8 mouse cellular contexts compared by ENCODE assay signal in the genomic region with DNA sequence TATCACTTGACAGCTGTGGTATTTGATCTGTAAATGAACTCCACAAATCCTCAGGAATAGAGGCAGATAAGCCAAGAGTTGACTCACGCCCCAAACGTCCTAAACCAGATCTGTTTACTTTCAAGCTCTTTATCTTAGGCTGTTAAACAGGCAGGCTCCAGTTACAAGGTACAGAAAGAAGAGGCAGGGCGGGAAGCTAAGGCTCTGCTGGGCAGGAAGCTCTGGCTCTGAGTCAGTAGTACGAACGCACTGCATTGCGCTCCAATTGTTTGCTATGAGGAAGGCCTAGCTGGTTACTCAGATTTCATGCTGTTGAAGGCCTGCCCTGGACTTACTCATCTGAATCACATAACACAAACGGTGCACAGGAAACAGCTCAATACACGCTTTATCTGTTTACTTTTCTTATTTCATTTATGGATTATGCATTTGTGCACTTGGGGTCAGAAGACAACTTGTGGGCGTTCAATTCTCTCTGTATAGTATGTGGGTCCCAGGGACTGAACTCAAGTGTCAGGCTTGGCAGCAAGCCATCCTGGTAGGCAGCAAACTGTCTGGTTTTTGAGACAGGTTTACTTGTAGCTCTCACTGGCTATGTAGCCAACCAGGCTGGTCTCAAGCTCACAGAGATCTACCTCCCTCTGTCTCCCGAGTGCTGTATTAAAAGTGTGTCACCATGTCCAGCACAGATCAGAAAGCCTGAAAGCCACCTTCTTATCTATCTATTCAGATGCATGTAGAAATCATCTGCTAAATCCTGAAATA. TPM values are rescaled to one million over a fixed set of nuclear protein-coding genes. Genes with fewer than 3 reads are reported as not detected.
DNase-seq lines count a peak whose midpoint lies in the region; ATAC-seq and TF ChIP-seq lines count a peak whose summit lies in the region.

No protein-coding gene starts in this region.

- H3K4me2 ChIP-seq in kidney, embryonic 16.5 days (replicated peaks; ENCODE audit: low read depth, low read length), result no peak overlapping the region
- H3K4me2 ChIP-seq in limb, embryonic 14.5 days (replicated peaks; ENCODE audit: low read depth, low read length, severe bottlenecking), result no peak overlapping the region

- H3K36me3 ChIP-seq in kidney, embryonic 16.5 days (ENCODE audit: insufficient read depth, low read length), result peaks cover 5% of the 10 kb centered on the region; the same call in 1 of the 2 replicates
- H3K36me3 ChIP-seq in limb, embryonic 14.5 days (ENCODE audit: control insufficient read depth, insufficient read depth, low read length), result peaks cover 31% of the 10 kb centered on the region
- H3K36me3 ChIP-seq in small intestine, adult 2 months (ENCODE audit: control insufficient read depth, insufficient read depth, low read length), result no peaks in the 10 kb centered on the region

- peaks cover 6% of the 10 kb centered on the region; the same call in 1 of the 2 replicates for H3K4me1 ChIP-seq in kidney, embryonic 16.5 days (ENCODE audit: insufficient read depth, low read length)
- peaks cover 10% of the 10 kb centered on the region; the same call in 1 of the 2 replicates for H3K4me1 ChIP-seq in limb, embryonic 14.5 days (ENCODE audit: control insufficient read depth, insufficient read depth, low read length)
- peaks cover 16% of the 10 kb centered on the region for H3K4me1 ChIP-seq in small intestine, adult 2 months (ENCODE audit: control insufficient read depth, insufficient read depth, insufficient read length, low read length)

- DNase-seq in kidney, adult 9 months, result no peak
- DNase-seq in limb, embryonic 14.5 days (ENCODE audit: low spot score), result peak; percentile 42
- DNase-seq in right cerebral cortex, adult 2 months (ENCODE audit: low spot score in 2 of 2), result no peak
- DNase-seq in layer of hippocampus, adult 8-10 months (ENCODE audit: low spot score in 2 of 2), result no peak
- no peak for DNase-seq in retina, embryonic 14.5 days (ENCODE audit: low spot score)

- H3K27ac ChIP-seq in kidney, embryonic 16.5 days (ENCODE audit: low read length), result peak overlapping the region; percentile 48; the same call in 1 of the 2 replicates
- H3K27ac ChIP-seq in limb, embryonic 14.5 days (replicated peaks; ENCODE audit: low read depth, low read length), result 0 out of 2 replicates have a peak overlapping the region, but pooled peaks have one; percentile 3
- peak overlapping the region; percentile 83 for H3K27ac ChIP-seq in small intestine, adult 2 months (ENCODE audit: insufficient read depth, low read depth, low read length)

- no peak for TF ChIP-seq CTCF in small intestine, adult 2 months (IDR thresholded peaks at IDR 0.05; ENCODE audit: extremely low read depth, insufficient read length, insufficient replicate concordance, low read depth, low read length)

- H3K27me3 ChIP-seq in kidney, embryonic 16.5 days (ENCODE audit: insufficient read depth, low read length), result no peaks in the 10 kb centered on the region
- no peaks in the 10 kb centered on the region for H3K27me3 ChIP-seq in limb, embryonic 14.5 days (ENCODE audit: control insufficient read depth, insufficient read depth, low read length)
- H3K27me3 ChIP-seq in small intestine, adult 2 months (ENCODE audit: control insufficient read depth, insufficient read depth, low read length), result no peaks in the 10 kb centered on the region

- H3K9ac ChIP-seq in kidney, embryonic 16.5 days (replicated peaks; ENCODE audit: low read length), result no peak overlapping the region
- H3K9ac ChIP-seq in limb, embryonic 14.5 days (ENCODE audit: low read depth, low read length, severe bottlenecking), result no peak overlapping the region

- no peak overlapping the region for H3K4me3 ChIP-seq in kidney, embryonic 16.5 days (ENCODE audit: low read length)
- H3K4me3 ChIP-seq in limb, embryonic 14.5 days (replicated peaks; ENCODE audit: low read length), result no peak overlapping the region
- H3K4me3 ChIP-seq in small intestine, adult 2 months (ENCODE audit: low read depth, low read length), result no peak overlapping the region

- 33% methylated on average over 10 of the region's 10 CpGs for WGBS in kidney, embryonic 16.5 days
- 34% methylated on average over 10 of the region's 10 CpGs for whole genome bisulfite sequencing in limb, embryonic 14.5 days
- WGBS in small intestine, adult 2 months, result 16% methylated on average over 10 of the region's 10 CpGs

- TF ChIP-seq POLR2A in limb, embryonic 14.5 days (IDR thresholded peaks at IDR 0.05; ENCODE audit: borderline replicate concordance, extremely low read depth, insufficient read depth, insufficient read length), result no peak
- TF ChIP-seq POLR2A in small intestine, adult 2 months (IDR thresholded peaks at IDR 0.05; ENCODE audit: low read depth, low read length), result no peak

- H3K9me3 ChIP-seq in kidney, embryonic 16.5 days (ENCODE audit: low read length), result no peaks in the 10 kb centered on the region
- no peaks in the 10 kb centered on the region for H3K9me3 ChIP-seq in limb, embryonic 14.5 days (ENCODE audit: control insufficient read depth, low read length)

- peak; percentile 87 for ATAC-seq in kidney, embryonic 16.5 days (ENCODE audit: low FRiP score, low TSS enrichment)
- 0 out of 2 replicates have a peak, but pooled peaks have one; percentile 19 for ATAC-seq in erythroid progenitor cell, adult 5-6 weeks (replicated peaks; ENCODE audit: low FRiP score, poor library complexity, severe bottlenecking)
- peak; percentile 31; the same call in 1 of the 2 replicates for ATAC-seq in limb, embryonic 14.5 days (ENCODE audit: low FRiP score, low read depth)

RNA-seq across cellular contexts. Expression of a gene that starts 31.5 kb away (rescaled TPM):
- polyA plus RNA-seq in kidney, embryonic 16.5 days (2015; fragmentation: Nextera tagmentation; extraction: Ambion mirVana), result 17.3 and 21.1 TPM in 2 replicates
- total RNA-seq in erythroid progenitor cell, adult 5-6 weeks (2015; ENCODE audit: low replicate concordance), result 2.1 and 6.5 TPM in 2 replicates
- total RNA-seq in erythroid progenitor cell, adult 5-6 weeks (2017; ENCODE audit: low replicate concordance), result 2.3 and 3.3 TPM in 2 replicates
- polyA plus RNA-seq in limb, embryonic 14.5 days (2012; rRNA removed), result 19.8 and 23.4 TPM in 2 replicates
- polyA plus RNA-seq in limb, embryonic 14.5 days (2014; fragmentation: Nextera tagmentation; extraction: Ambion mirVana), result 18.0 and 19.1 TPM in 2 replicates
- polyA plus RNA-seq in small intestine, adult 2 months (2012; rRNA removed), result 2.9 and 6.7 TPM in 2 replicates
- total RNA-seq in layer of hippocampus, adult 8-10 months (2022), result 10 to 100 TPM; 75.1 to 84.2 (median 76.2) TPM

RNA-seq across cellular contexts. Expression of a gene that starts 37.6 kb away (rescaled TPM):
- 45.7 and 46.2 TPM in 2 replicates for polyA plus RNA-seq in kidney, embryonic 16.5 days (2015; fragmentation: Nextera tagmentation; extraction: Ambion mirVana)
- 56.6 and 66.7 TPM in 2 replicates for total RNA-seq in erythroid progenitor cell, adult 5-6 weeks (2015; ENCODE audit: low replicate concordance)
- 82.3 and 102 TPM in 2 replicates for total RNA-seq in erythroid progenitor cell, adult 5-6 weeks (2017; ENCODE audit: low replicate concordance)
- polyA plus RNA-seq in limb, embryonic 14.5 days (2012; rRNA removed), result 44.0 and 54.9 TPM in 2 replicates
- 44.9 and 50.9 TPM in 2 replicates for polyA plus RNA-seq in limb, embryonic 14.5 days (2014; fragmentation: Nextera tagmentation; extraction: Ambion mirVana)
- 6.5 and 12.4 TPM in 2 replicates for polyA plus RNA-seq in small intestine, adult 2 months (2012; rRNA removed)
- 100 to 1,000 TPM; 110 to 141 (median 134) TPM for total RNA-seq in layer of hippocampus, adult 8-10 months (2022)

RNA-seq across cellular contexts. Expression of a gene that starts 42.5 kb away (rescaled TPM):
- 9.5 and 10.9 TPM in 2 replicates for polyA plus RNA-seq in kidney, embryonic 16.5 days (2015; fragmentation: Nextera tagmentation; extraction: Ambion mirVana)
- not detected in 2 replicates for total RNA-seq in erythroid progenitor cell, adult 5-6 weeks (2015; ENCODE audit: low replicate concordance)
- not detected in 2 replicates for total RNA-seq in erythroid progenitor cell, adult 5-6 weeks (2017; ENCODE audit: low replicate concordance)
- polyA plus RNA-seq in limb, embryonic 14.5 days (2012; rRNA removed), result 7.2 and 17.5 TPM in 2 replicates
- polyA plus RNA-seq in limb, embryonic 14.5 days (2014; fragmentation: Nextera tagmentation; extraction: Ambion mirVana), result 23.8 and 26.0 TPM in 2 replicates
- polyA plus RNA-seq in small intestine, adult 2 months (2012; rRNA removed), result 0.05 TPM in 1 of 2 replicates, not detected in the other
- total RNA-seq in layer of hippocampus, adult 8-10 months (2022), result 1 to 10 TPM in 2 of 4 experiments, under 1 TPM in 2; 0.65 to 2.9 (median 1.3) TPM

Comparison
In these comparisons a context has a peak if more than half of its experiments do, and no peak if none do; other contexts are left out.
1. ATAC-seq: peak in every context shown above with its lines; median percentile 87 in kidney, embryonic 16.5 days; 31 in limb, embryonic 14.5 days; 19 in erythroid progenitor cell, adult 5-6 weeks.
2. H3K27ac ChIP-seq: peak in every context shown above with its lines; median percentile 83 in small intestine, adult 2 months; 48 in kidney, embryonic 16.5 days; 3 in limb, embryonic 14.5 days.